Mouse (Mus musculus) kidney, embryonic 14.5 days (tissue): ENCODE data around the gene Sephs1. TPM values are rescaled to one million over a fixed set of nuclear protein-coding genes. Genes with fewer than 3 reads are reported as not detected.
A peak's percentile ranks its signal among the peaks of the same experiment; 100 is the strongest.

Experiments
- ATAC-seq: fragments of 200-750 bp; cut with Nextera tagmentation; 2 replicates; pipeline ENCODE4 v1.8.0; 2017; ENCODE audit warnings: moderate number of reproducible peaks, mild to moderate bottlenecking, moderate TSS enrichment, moderate library complexity; ENCODE audit not compliant: low FRiP score, low TSS enrichment
- H3K27ac ChIP-seq: fragments of 300-500 bp; sonication (generic); 2 replicates; pipeline ENCODE4 v1.5.1; 2014; ENCODE audit warnings: low read depth, mild to moderate bottlenecking, low read length, moderate library complexity, mixed read lengths
- H3K27me3 ChIP-seq: fragments of 300-500 bp; sonication (generic); 2 replicates; pipeline ENCODE4 v1.6.1; 2014; ENCODE audit warnings: mild to moderate bottlenecking, low read length; ENCODE audit not compliant: control insufficient read depth, insufficient read depth
- H3K36me3 ChIP-seq: fragments of 300-500 bp; sonication (generic); 2 replicates; pipeline ENCODE4 v1.6.1; 2014; ENCODE audit warnings: low read length, mixed read lengths; ENCODE audit not compliant: control insufficient read depth, insufficient read depth
- H3K4me1 ChIP-seq: fragments of 300-500 bp; sonication (generic); 2 replicates; pipeline ENCODE4 v1.6.1; 2014; ENCODE audit warnings: low read length, mixed read lengths; ENCODE audit not compliant: control insufficient read depth, insufficient read depth
- H3K4me2 ChIP-seq: fragments of 300-500 bp; sonication (generic); replicated peaks from 2 replicates; pipeline ENCODE4 v1.6.1; 2014; ENCODE audit warnings: low read depth, mild to moderate bottlenecking, low read length
- H3K4me3 ChIP-seq: fragments of 300-500 bp; sonication (generic); 2 replicates; pipeline ENCODE4 v1.5.1; 2014; ENCODE audit warnings: mild to moderate bottlenecking, low read length
- H3K9ac ChIP-seq: fragments of 300-500 bp; sonication (generic); 2 replicates; pipeline ENCODE4 v1.6.1; 2014; ENCODE audit warnings: low read depth, mild to moderate bottlenecking, low read length, moderate library complexity
- H3K9me3 ChIP-seq: fragments of 300-500 bp; sonication (generic); 2 replicates; pipeline ENCODE4 v1.6.1; 2016; ENCODE audit warnings: low read length; ENCODE audit not compliant: control insufficient read depth
- WGBS: fragments of 180-500 bp; shearing (Covaris S2); extraction: QIAGEN DNeasy Blood & Tissue Kit; methylation state at CpG from one replicate; pipeline ENCODE4 v1.1.7; 2014; 5-methylcytosine and 5-hydroxymethylcytosine counted together
- polyA plus RNA-seq: library from polyadenylated mRNA; unstranded; fragments of >200 nt; fragmentation: Nextera tagmentation; extraction: Ambion mirVana; gene quantifications from 2 replicates; pipeline ENCODE4 v1.2.1, GENCODE M21; 2014

Sephs1 gene
- polyA plus RNA-seq, 1 experiment from 2014 or later, result 122 TPM

- H3K4me3 ChIP-seq, result no peak overlapping the region
- no peak for ATAC-seq
- no peaks in the 10 kb centered on the region for H3K27me3 ChIP-seq
- WGBS, result 74% methylated on average over 6 of the region's 6 CpGs
- H3K4me1 ChIP-seq, result peaks cover 6% of the 10 kb centered on the region; the same call in 1 of the 2 replicates
- no peaks in the 10 kb centered on the region for H3K9me3 ChIP-seq
- H3K4me2 ChIP-seq, result no peak overlapping the region
- no peak overlapping the region for H3K9ac ChIP-seq
- no peaks in the 10 kb centered on the region for H3K36me3 ChIP-seq
- H3K27ac ChIP-seq, result no peak overlapping the region
These were observed 34.7 kb downstream of the Sephs1 start for GRCm38 (mm10) chr2:4916037-4916436.

GRCm38 (mm10) chr2:4917326-4918021 is 36.1 kb downstream of the Sephs1 start:
- Histone ChIP-seq H3K4me3 (no peak overlapping the region), H3K9me3 (no peaks in the 10 kb centered on the region), H3K4me1 (peaks cover 6% of the 10 kb centered on the region; the same call in 1 of the 2 replicates), H3K9ac (no peak overlapping the region), H3K27me3 (no peaks in the 10 kb centered on the region), H3K36me3 (no peaks in the 10 kb centered on the region), H3K27ac (no peak overlapping the region), H3K4me2 (peak overlapping the region; percentile 25; the same call in 1 of the 2 replicates)
- ATAC-seq, result peak; percentile 41; the same call in 1 of the 2 replicates
- WGBS, result 13% methylated on average over 8 of the region's 8 CpGs

- H3K27ac ChIP-seq, result peak within 1 kb of the TSS; percentile 57; the same call in 1 of the 2 replicates
- no peaks in the 10 kb centered on the region for H3K27me3 ChIP-seq
- peak within 1 kb of the TSS; percentile 85 for H3K4me2 ChIP-seq
- peak within 1 kb of the TSS; percentile 74 for H3K9ac ChIP-seq
- H3K9me3 ChIP-seq, result no peaks in the 10 kb centered on the region
- no peaks in the 10 kb centered on the region for H3K36me3 ChIP-seq
- peak within 1 kb of the TSS; percentile 61 for H3K4me3 ChIP-seq
- 7% methylated on average over 35 of the region's 35 CpGs for WGBS
- peaks cover 6% of the 10 kb centered on the region; the same call in 1 of the 2 replicates for H3K4me1 ChIP-seq
- peak; percentile 98 for ATAC-seq
These were observed 37.7 kb downstream of the Sephs1 start, which contains the start of gene Phyh for GRCm38 (mm10) chr2:4918860-4919739. Gene Phyh (plus strand): TSS chr2:4919019.

GRCm38 (mm10) chr2:4921019-4921418 is 39.7 kb downstream of the Sephs1 start:
- H3K4me3 ChIP-seq, result no peak overlapping the region
- H3K27ac ChIP-seq, result no peak overlapping the region
- no peaks in the 10 kb centered on the region for H3K9me3 ChIP-seq
- no peak overlapping the region for H3K4me2 ChIP-seq
- H3K36me3 ChIP-seq, result no peaks in the 10 kb centered on the region
- WGBS, result 77% methylated on average over 5 of the region's 5 CpGs
- no peaks in the 10 kb centered on the region for H3K27me3 ChIP-seq
- ATAC-seq, result no peak
- H3K9ac ChIP-seq, result no peak overlapping the region
- H3K4me1 ChIP-seq, result peaks cover 6% of the 10 kb centered on the region; the same call in 1 of the 2 replicates

- H3K27ac ChIP-seq, result no peak overlapping the region
- no peak for ATAC-seq
- no peak overlapping the region for H3K4me2 ChIP-seq
- no peaks in the 10 kb centered on the region for H3K4me1 ChIP-seq
- H3K9ac ChIP-seq, result no peak overlapping the region
- H3K27me3 ChIP-seq, result no peaks in the 10 kb centered on the region
- H3K36me3 ChIP-seq, result no peaks in the 10 kb centered on the region
- H3K4me3 ChIP-seq, result no peak overlapping the region
- whole genome bisulfite sequencing, result 63% methylated on average over 7 of the region's 7 CpGs
- no peaks in the 10 kb centered on the region for H3K9me3 ChIP-seq
These were observed 41.3 kb downstream of the Sephs1 start for GRCm38 (mm10) chr2:4922476-4923164.

- Histone ChIP-seq H3K9me3 (no peaks in the 10 kb centered on the region), H3K4me2 (no peak overlapping the region), H3K4me3 (no peak overlapping the region), H3K4me1 (no peaks in the 10 kb centered on the region), H3K27ac (no peak overlapping the region), H3K36me3 (no peaks in the 10 kb centered on the region), H3K27me3 (no peaks in the 10 kb centered on the region), H3K9ac (no peak overlapping the region)
- WGBS, result 91% methylated on average over 3 of the region's 3 CpGs
- no peak for ATAC-seq
These were observed 46.0 kb downstream of the Sephs1 start for GRCm38 (mm10) chr2:4927391-4927790.

- H3K36me3 ChIP-seq, result no peaks in the 10 kb centered on the region
- H3K4me3 ChIP-seq, result no peak overlapping the region
- H3K4me1 ChIP-seq, result no peaks in the 10 kb centered on the region
- H3K4me2 ChIP-seq, result no peak overlapping the region
- no peak for ATAC-seq
- H3K9ac ChIP-seq, result no peak overlapping the region
- no peak overlapping the region for H3K27ac ChIP-seq
- H3K27me3 ChIP-seq, result no peaks in the 10 kb centered on the region
- H3K9me3 ChIP-seq, result no peaks in the 10 kb centered on the region
- 79% methylated on average over 2 of the region's 2 CpGs for WGBS
These were observed 47.9 kb downstream of the Sephs1 start for GRCm38 (mm10) chr2:4929230-4929629.

- 96% methylated on average over 9 of the region's 9 CpGs for WGBS
- 0 out of 2 replicates have a peak, but pooled peaks cover 2% of the 10 kb centered on the region for H3K9me3 ChIP-seq
These were observed 53.2 kb downstream of the Sephs1 start for GRCm38 (mm10) chr2:4934516-4934915.

More at GRCm38 (mm10) chr2:4934516-4934915, 53.2 kb downstream of the Sephs1 start:
- no peak overlapping the region for H3K9ac ChIP-seq
- H3K36me3 ChIP-seq, result no peaks in the 10 kb centered on the region
- H3K4me2 ChIP-seq, result no peak overlapping the region
- H3K4me1 ChIP-seq, result no peaks in the 10 kb centered on the region
- ATAC-seq, result no peak
- no peaks in the 10 kb centered on the region for H3K27me3 ChIP-seq
- H3K27ac ChIP-seq, result no peak overlapping the region
- no peak overlapping the region for H3K4me3 ChIP-seq
